Comparison of ENCODE assay signal across 8 mouse cellular contexts in genomic region chr2:178058195-178058594, GRCm38 (mm10). TPM values are rescaled to one million over a fixed set of nuclear protein-coding genes. Genes with fewer than 3 reads are reported as not detected.
A peak's percentile ranks its signal among the peaks of the same experiment; 100 is the strongest.
DNase-seq lines count a peak whose midpoint lies in the region; TF ChIP-seq lines count a peak whose summit lies in the region.

No protein-coding gene starts in this region.

- intact Hi-C loops in left cerebral cortex, postnatal 10 days (cut with DNase I), result no loop called here
- intact Hi-C loops in left cerebral cortex, postnatal 36 days (cut with DNase I), result no loop called here
- intact Hi-C loops in left cerebral cortex, postnatal 4 days (cut with DNase I), result no loop called here

- H3K4me3 ChIP-seq in MEL (ENCODE audit: control insufficient read depth in 1 of 2, insufficient read depth in 1 of 2, low read depth in 2 of 2, low read length in 2 of 2), result no peak overlapping the region

- H3K9ac ChIP-seq in MEL (ENCODE audit: control insufficient read depth, low read depth, low read length, poor library complexity, severe bottlenecking), result no peak overlapping the region

- H3K4me1 ChIP-seq in MEL (ENCODE audit: control insufficient read depth in 1 of 2, insufficient read depth in 2 of 2, low read length in 2 of 2), result no peaks in the 10 kb centered on the region

- no peaks in the 10 kb centered on the region for H3K9me3 ChIP-seq in MEL (replicated peaks; ENCODE audit: insufficient read depth, low read length)

- H3K27ac ChIP-seq in MEL (ENCODE audit: control insufficient read depth, low read depth, low read length), result no peak overlapping the region

- no peak for TF ChIP-seq EP300 in MEL (IDR thresholded peaks at IDR 0.05; ENCODE audit: low read depth in 1 of 2, low read length in 2 of 2)

- H3K36me3 ChIP-seq in MEL (ENCODE audit: control insufficient read depth in 1 of 2, insufficient read depth in 2 of 2, low read length in 2 of 2), result no peaks in the 10 kb centered on the region

- no peaks in the 10 kb centered on the region for H3K79me2 ChIP-seq in MEL (ENCODE audit: control insufficient read depth, insufficient read depth, low read length, poor library complexity)

- DNase-seq in left cerebral cortex, postnatal 10 days (ENCODE audit: extremely low spot score in 1 of 2, low spot score in 2 of 2), result peak; percentile 20 to 46
- DNase-seq in left cerebral cortex, postnatal 36 days (ENCODE audit: low spot score in 2 of 2), result no peak
- peak; percentile 63 for DNase-seq in MEL (ENCODE audit: low read depth, low spot score)
- peak; percentile 33 for DNase-seq in c-Kit-positive CD71-positive TER-119-negative erythroid progenitor cells, embryonic 14.5 days (ENCODE audit: low read depth)
- peak; percentile 31 to 49 for DNase-seq in gastrocnemius, postnatal 4 days (ENCODE audit: low spot score in 2 of 2)
- DNase-seq in left cerebral cortex, postnatal 4 days, result peak; percentile 47
- peak; percentile 33 for DNase-seq in retina, adult 2 months (ENCODE audit: low read depth, low spot score)
- no peak for DNase-seq in ovary, postnatal 10 days (ENCODE audit: low spot score)

- peak; percentile 52 to 78 (median 76); a peak in 5 of 6 replicates for TF ChIP-seq CTCF in MEL (IDR thresholded peaks at IDR 0.05 in 2 of 3, conservative IDR thresholded peaks at IDR 0.05 in 1 of 3; ENCODE audit: control insufficient read depth in 1 of 3, insufficient read depth in 1 of 3, low read depth in 2 of 3, low read length in 3 of 3, poor library complexity in 1 of 3, severe bottlenecking in 1 of 3)

- no peaks in the 10 kb centered on the region for H3K27me3 ChIP-seq in MEL (ENCODE audit: control insufficient read depth in 1 of 2, insufficient read depth in 2 of 2, low read length in 2 of 2)

- TF ChIP-seq RAD21 in MEL (IDR thresholded peaks at IDR 0.05; ENCODE audit: low read depth, low read length), result peak; percentile 89

- no peak for TF ChIP-seq POLR2A in MEL (IDR thresholded peaks at IDR 0.05; ENCODE audit: control insufficient read depth in 1 of 2, insufficient read depth in 1 of 2, low read depth in 1 of 2, low read length in 2 of 2, poor library complexity in 1 of 2)

TF ChIP-seq in MEL, 35 proteins besides CTCF, POLR2A, EP300 and RAD21:
- TF ChIP-seq MYB (IDR thresholded peaks at IDR 0.05; ENCODE audit: low read depth, low read length), result no peak
- TF ChIP-seq USF2 (IDR thresholded peaks at IDR 0.05; ENCODE audit: borderline replicate concordance in 1 of 2, insufficient read depth in 1 of 2, low read depth in 1 of 2, low read length in 2 of 2), result no peak
- no peak for TF ChIP-seq KAT2A (conservative IDR thresholded peaks at IDR 0.05; ENCODE audit: low read depth, low read length)
- TF ChIP-seq ZNF384 (IDR thresholded peaks at IDR 0.05; ENCODE audit: low read depth, low read length), result no peak
- TF ChIP-seq MAZ (IDR thresholded peaks at IDR 0.05; ENCODE audit: low read depth, low read length), result no peak
- 0 out of 2 replicates have a peak, but pooled peaks have one; percentile 16 for TF ChIP-seq BHLHE40 (IDR thresholded peaks at IDR 0.05; ENCODE audit: borderline replicate concordance, low read depth, low read length)
- no peak for TF ChIP-seq CHD1 (IDR thresholded peaks at IDR 0.05; ENCODE audit: low read depth, low read length)
- TF ChIP-seq ZC3H11A (IDR thresholded peaks at IDR 0.05; ENCODE audit: low read depth, low read length), result peak; percentile 75
- no peak for TF ChIP-seq MYC (IDR thresholded peaks at IDR 0.05; ENCODE audit: low read depth, low read length)
- no peak for TF ChIP-seq POLR2AphosphoS2 (IDR thresholded peaks at IDR 0.05; ENCODE audit: low read length)
- no peak for TF ChIP-seq TAL1 (IDR thresholded peaks at IDR 0.05; ENCODE audit: low read length)
- TF ChIP-seq ETS1 (IDR thresholded peaks at IDR 0.05; ENCODE audit: low read depth, low read length), result no peak
- no peak for TF ChIP-seq CHD2 (IDR thresholded peaks at IDR 0.05; ENCODE audit: low read length)
- TF ChIP-seq MXI1 (IDR thresholded peaks at IDR 0.05; ENCODE audit: low read depth, low read length), result no peak
- no peak for TF ChIP-seq GATA1 (IDR thresholded peaks at IDR 0.05; ENCODE audit: low read depth, low read length)
- no peak for TF ChIP-seq TBP (IDR thresholded peaks at IDR 0.05; ENCODE audit: low read depth, low read length)
- peak; percentile 89 for TF ChIP-seq SMC3 (IDR thresholded peaks at IDR 0.05; ENCODE audit: low read depth, low read length)
- no peak for TF ChIP-seq GABPA (IDR thresholded peaks at IDR 0.05; ENCODE audit: low read depth, low read length)
- no peak for TF ChIP-seq USF1 (IDR thresholded peaks at IDR 0.05; ENCODE audit: low read depth, low read length)
- TF ChIP-seq SIN3A (IDR thresholded peaks at IDR 0.05; ENCODE audit: low read length), result no peak; the same call in 1 of the 2 replicates

RNA-seq across cellular contexts. Expression of gene Zfp931, which starts 20.1 kb away (rescaled TPM):
- total RNA-seq in left cerebral cortex, postnatal 10 days (2021), result 10 to 100 TPM; 14.0 to 17.1 TPM
- total RNA-seq in left cerebral cortex, postnatal 36 days (2021), result 10 to 100 TPM; 18.6 to 24.1 TPM
- total RNA-seq in MEL (2012; rRNA removed), result not detected in 2 replicates
- under 1 TPM in 1 of 2 experiments, not detected in 1; 0.15 TPM for polyA plus RNA-seq in MEL (2012; ENCODE audit: insufficient read depth in 1 of 2, insufficient read length in 2 of 2, low read depth in 1 of 2, low replicate concordance in 2 of 2, missing spikeins in 1 of 2)
- 10 to 100 TPM in 1 of 2 experiments, 1 to 10 TPM in 1; 8.4 to 11.4 TPM for total RNA-seq in gastrocnemius, postnatal 4 days (2021)
- 10 to 100 TPM; 12.4 to 13.2 TPM for total RNA-seq in left cerebral cortex, postnatal 4 days (2021)

RNA-seq across cellular contexts. Expression of gene Zfp971, which starts 35.1 kb away (rescaled TPM):
- total RNA-seq in left cerebral cortex, postnatal 10 days (2021), result 10 to 100 TPM; 20.9 to 22.7 TPM
- total RNA-seq in left cerebral cortex, postnatal 36 days (2021), result 10 to 100 TPM; 19.6 to 22.0 TPM
- total RNA-seq in MEL (2012; rRNA removed), result 46.7 and 59.7 TPM in 2 replicates
- polyA plus RNA-seq in MEL (2012; ENCODE audit: insufficient read depth in 1 of 2, insufficient read length in 2 of 2, low read depth in 1 of 2, low replicate concordance in 2 of 2, missing spikeins in 1 of 2), result over 10,000 TPM in 1 of 2 experiments, 10 to 100 TPM in 1; 17.7 to 10,023 TPM
- total RNA-seq in gastrocnemius, postnatal 4 days (2021), result 10 to 100 TPM; 18.6 to 22.1 TPM
- total RNA-seq in left cerebral cortex, postnatal 4 days (2021), result 10 to 100 TPM; 22.2 to 26.1 TPM

Comparison
In these comparisons a context has a peak if more than half of its experiments do, and no peak if none do; other contexts are left out.
1. DNase-seq: peak in left cerebral cortex, postnatal 10 days (2 of 2), MEL (single experiment), c-Kit-positive CD71-positive TER-119-negative erythroid progenitor cells, embryonic 14.5 days (single experiment), gastrocnemius, postnatal 4 days (2 of 2), left cerebral cortex, postnatal 4 days (single experiment) and retina, adult 2 months (single experiment); none in left cerebral cortex, postnatal 36 days (0 of 2) and ovary, postnatal 10 days (single experiment).